Mouse (Mus musculus) mouse trophoblast stem cell (cell line): Measurements from ENCODE around the gene Nfam1.

Experiments
- in situ Hi-C, 2 experiments: fragments of 300-500 bp; cut with MseI, MboI; formaldehyde crosslinking; loops; 2 replicates in 1 of 2; 3 replicates in 1 of 2; pipeline ENCODE4 v1.15.1; 2025

The Nfam1 gene

DNA sequence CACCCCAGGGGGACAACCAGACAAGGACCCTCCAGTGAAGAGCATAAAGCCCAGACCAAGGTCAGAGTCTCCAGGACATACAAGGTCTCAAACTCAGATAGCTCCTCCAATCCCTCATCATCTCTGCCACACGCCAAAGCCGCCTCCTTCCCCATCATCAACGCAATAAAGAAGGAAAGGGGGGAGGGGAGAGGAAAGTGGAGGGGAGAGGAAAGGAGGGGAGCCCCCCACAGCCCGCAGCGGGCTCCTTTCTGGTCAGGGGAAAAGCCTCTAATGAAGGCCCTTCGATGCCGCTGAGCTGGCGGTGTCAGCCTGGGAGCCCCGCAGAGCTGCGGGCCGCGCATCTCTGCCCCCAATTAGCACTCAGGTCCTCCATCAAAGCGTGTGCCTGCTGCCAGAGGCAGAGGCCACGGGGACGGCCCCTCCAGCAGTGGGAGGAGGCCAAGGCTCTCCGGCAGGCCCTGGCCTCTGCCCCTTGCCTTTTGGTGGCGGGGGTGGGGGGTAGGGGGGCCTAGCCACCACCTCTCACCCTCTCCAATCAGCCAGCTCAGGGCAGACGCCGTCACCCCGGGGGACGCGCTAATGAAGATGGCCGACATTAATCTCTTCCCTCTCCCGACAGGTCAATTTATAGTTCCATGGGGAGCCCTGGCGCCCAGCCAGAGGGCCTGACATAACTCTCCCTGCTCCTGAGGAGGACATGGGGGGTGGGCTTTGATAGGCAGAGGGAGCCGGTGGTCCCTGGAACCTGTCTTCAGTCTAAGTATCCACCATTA lies 72.1 kb downstream of the Nfam1 start:
- in situ Hi-C loops, result no loop called here

GRCm38 (mm10) chr15:82959151-82959550 lies 74.0 kb downstream of the Nfam1 start:
- in situ Hi-C loops, result no loop called here

GRCm38 (mm10) chr15:82958253-82958701 lies 74.8 kb downstream of the Nfam1 start:
- in situ Hi-C loops, result no loop called here

DNA sequence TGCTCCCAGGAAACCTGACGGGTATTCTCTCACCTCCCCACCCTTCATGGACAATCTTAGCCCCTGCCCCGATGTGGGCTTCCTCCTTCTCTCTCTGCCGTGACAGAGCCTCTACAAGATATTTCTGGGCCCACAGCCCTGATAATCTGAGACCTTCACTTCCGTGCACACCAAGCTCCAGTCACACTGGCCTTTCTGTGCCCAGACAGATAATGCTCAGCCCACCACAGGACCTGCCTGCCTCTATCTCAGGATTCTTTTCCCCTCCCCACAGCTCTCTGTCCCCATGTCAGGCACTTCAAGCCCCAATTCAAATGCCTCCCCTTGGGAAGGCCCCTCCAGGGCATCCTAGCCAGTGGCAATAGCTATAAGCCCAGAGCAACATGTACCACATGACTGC lies 76.4 kb downstream of the Nfam1 start:
- in situ Hi-C loops, result no loop called here

DNA sequence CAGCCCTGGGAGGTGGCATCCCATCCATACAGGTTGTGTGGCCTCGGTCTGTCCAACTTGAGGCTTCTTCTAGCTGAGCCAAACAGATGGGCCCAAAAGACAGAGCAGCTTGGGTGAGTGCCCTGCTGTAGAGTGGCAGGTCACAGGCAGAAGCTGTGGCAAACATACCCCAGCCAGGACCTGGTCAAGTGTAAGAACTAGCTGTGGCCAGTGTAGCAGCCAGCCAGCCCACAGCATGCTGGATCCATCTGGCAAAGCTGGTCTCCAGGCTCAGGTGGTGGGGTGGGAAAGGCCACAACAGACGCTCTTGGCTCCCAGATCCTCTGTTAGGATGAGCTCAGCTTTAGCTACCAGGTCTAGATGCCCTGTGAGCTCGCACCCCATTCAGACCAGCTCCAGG lies 76.8 kb downstream of the Nfam1 start:
- in situ Hi-C loops, result no loop called here

DNA sequence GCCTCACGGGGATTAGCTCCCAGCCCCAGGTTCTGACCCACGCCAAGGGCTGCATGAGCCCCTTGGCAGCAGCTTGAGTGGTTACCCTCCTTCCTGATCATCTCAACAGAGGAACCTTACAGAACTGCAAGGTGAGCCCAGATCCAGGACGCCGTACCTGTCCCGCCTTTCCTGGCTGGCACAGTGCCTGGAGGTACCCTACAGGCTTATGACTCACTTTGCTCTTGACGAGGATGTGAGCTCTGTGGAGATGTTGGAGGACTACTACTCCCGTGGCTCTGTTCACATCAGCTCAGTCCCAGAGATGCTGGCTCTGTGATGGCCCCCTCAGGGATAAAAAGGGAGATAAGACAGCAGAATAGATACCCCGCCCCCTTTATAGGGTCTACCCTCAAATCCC lies 77.8 kb downstream of the Nfam1 start:
- in situ Hi-C loops, result no loop called here

- in situ Hi-C loops, result no loop called here
Observed at GRCm38 (mm10) chr15:82954034-82954433, 79.1 kb downstream of the Nfam1 start.

GRCm38 (mm10) chr15:82953096-82953495 lies 80.0 kb downstream of the Nfam1 start:
- in situ Hi-C loops, result no loop called here

DNA sequence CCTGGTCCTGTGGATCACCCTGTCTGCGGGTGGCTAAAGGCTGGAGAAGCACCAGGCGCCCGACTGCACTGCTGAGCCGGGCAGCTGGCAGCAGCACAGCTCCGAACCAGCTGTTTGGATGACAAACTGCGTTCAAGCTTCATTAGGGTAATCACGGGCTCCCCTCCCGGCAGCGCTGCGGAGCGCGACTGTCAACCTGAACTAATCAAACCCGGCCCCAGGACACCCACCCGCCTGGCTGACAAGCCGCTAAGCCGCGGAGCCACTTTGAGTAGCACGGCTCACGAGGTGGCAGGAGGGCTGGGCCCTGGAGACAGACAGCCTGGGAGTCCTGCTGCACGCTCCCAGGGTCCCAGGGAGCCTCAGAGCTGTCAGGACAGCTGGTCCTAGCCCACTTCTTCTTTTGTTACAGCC lies 80.8 kb downstream of the Nfam1 start:
- in situ Hi-C loops, result no loop called here

DNA sequence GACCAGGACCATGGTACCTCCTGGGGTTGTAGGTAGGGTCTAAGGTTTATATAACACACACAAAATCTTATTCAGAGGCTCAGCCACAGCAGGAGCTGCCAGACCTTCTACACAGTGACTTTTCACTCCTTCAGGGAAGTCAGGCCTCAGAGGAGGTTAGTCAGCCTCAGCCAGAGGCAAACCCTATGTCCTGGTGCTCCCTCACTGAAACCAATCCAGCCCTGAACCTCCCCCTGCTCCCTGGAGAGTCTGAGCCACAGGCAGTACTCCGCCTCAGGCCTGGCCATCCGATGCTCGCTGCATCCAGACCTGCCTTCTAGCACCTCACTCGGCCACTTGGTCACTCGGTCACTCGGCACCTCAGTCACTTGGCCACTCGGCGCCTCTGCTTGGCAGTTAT lies 82.9 kb downstream of the Nfam1 start:
- in situ Hi-C loops, result no loop called here

GRCm38 (mm10) chr15:82947431-82947830 lies 85.7 kb downstream of the Nfam1 start:
- in situ Hi-C loops, result no loop called here

DNA sequence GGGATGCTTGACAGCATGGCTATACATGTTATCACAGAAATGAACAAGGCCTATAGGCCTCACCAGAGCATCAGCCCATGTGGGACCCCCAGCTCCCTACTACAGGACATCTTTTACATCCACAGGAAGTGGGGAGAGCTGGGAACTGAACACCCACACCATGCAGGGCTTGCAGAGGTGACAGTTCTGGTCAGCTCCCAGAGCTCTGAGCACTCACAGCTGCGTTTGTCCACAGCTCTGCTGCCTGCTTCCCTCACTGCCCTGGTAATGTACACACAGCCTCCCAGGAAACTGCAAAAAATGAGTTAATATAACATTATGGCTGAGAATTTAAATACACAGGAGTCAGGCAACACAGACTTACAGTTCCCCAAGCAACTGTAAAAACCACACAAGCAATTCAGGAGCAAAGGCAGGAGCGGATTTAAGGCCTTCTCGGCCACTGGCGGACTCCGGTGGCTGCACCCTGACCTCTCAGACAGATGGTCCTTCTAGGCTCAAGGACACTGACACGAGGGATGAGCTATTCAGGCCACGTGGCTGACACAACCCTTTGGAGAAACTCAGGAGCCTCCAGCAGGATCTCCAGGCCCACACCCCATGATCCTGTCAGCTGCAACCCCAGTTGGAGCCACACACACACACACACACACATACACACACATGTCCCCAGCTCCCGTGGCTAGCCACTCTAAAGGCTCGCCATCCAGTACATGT lies 88.5 kb downstream of the Nfam1 start:
- in situ Hi-C loops, result no loop called here
